Mouse (Mus musculus): ENCODE data around the gene Me1. TPM values are rescaled to one million over a fixed set of nuclear protein-coding genes. Genes with fewer than 3 reads are reported as not detected.

Me1 gene
- total RNA-seq, 2 experiments from 2014 or later: 40.0 to 41.5 TPM

DNA sequence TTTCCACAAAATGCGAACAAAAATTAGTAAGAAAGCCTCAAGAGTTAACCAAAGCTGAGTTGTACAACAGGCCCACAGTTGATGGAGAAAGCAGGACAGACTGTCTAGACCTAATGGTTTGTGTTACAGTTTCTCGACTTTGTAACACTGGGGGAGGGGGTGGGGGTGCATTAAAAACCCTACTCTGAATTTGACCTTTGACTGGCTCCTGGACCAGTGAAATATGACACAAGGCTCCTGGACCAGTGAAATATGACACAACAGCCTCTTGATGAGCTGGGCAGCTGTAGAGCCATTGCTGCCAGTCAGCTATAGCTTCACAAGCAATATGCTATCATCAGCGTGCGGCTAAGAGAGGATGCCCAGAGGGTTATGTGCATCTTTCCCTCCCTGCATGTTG lies 37.4 kb downstream of the Me1 start:
- DNase-seq: no peak

DNA sequence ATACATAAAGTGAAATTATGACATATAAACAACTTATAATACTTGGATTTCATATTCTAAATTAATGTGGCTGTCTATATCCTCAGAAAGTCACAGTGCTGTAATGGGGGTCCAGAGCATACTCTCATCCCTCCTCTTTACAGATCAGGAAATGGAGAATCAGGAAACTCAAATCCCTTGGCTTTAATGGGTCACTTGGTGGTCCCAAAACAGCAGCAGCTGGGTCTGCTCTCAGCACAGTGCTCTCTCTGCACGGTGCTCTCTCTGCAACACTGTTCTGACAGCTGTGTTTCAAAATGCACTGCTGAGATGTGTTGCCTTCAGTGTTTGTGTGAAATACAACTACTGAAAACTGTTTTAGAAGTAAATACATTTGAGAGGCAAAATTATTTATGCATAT lies 43.6 kb downstream of the Me1 start:
- DNase-seq: no peak

DNA sequence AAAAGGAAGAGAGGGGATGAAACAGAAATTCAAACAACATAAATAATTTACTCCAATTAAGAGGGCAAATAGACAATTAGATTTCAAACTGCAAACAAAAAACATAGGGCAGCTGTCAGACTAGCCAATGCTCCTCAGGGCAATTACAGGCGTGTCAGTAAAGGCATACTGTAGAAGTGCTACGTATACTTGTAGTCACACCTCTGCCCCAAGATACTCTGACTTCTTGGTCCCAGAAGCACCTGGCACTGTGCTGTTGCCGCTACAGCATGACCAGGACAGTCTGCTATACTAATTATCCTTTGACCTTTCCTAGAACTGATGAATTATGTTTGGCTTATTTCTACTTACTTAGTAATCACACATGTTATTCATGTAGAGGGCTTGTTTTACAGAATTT lies 44.5 kb downstream of the Me1 start:
- DNase-seq: no peak

DNA sequence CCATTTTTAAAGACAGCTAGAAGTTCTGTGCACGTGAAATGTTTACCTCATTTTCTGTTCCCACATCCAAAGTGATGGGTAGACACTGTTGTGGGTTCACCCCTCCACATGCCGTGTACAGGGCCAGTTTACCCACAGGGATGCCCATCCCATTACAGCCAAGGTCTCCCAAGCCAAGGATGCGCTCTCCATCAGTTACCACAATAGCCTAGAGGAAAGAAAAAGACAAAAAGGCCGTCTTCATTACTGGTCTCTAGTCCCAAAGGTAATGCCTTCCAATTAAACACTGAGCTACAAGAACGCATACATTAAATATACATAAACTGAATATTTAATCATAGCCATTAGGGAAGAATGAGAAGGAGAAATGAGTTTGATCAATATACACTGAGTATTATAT lies 44.9 kb downstream of the Me1 start:
- DNase-seq: no peak

DNA sequence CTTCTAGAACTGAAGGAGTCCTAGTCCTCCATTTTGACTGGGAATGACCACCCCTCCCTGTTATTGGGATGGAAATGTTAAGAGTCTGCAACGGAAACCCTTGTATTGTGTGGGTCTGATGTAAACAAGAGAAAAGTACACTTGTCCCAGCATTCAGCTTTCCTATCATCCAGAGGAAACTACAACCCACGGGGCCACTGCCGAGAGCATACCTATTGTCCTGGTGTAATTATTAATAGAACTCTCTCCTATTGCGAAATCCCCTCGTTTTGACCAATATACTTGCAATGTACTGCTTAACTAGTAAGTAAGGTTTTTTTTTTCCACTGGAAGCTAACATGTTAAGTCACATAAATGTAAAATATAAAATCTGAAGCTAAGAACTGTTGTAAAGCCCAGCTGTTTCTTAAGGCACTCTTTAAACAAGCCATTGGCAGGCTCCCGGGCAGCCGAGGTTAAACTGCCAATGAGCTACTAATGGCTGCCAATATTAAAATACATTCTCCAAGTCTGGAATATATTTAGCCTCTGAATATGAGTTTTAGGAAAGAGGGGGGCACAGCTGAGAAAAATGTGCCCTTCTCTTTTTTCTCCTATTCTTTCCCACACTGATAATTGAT lies 47.7 kb downstream of the Me1 start:
- DNase-seq: no peak

DNA sequence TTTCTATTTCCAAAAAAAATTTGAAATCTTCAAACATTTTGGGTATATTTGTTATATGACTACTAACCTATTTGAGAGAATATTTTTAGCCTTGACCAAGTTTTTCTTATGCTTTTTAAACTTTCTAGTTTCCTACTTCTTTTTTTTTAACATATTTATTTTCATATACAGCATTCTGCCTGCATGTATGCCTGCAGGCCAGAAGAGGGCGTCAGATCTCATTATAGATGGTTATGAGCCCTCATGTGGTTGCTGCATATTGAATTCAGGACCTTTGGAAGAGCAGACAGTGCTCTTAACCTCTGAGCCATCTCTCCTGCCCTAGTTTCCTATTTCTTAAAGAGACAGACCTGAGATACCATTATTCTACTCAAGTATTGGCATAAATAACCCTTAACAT lies 48.9 kb downstream of the Me1 start:
- DNase-seq: no peak

DNA sequence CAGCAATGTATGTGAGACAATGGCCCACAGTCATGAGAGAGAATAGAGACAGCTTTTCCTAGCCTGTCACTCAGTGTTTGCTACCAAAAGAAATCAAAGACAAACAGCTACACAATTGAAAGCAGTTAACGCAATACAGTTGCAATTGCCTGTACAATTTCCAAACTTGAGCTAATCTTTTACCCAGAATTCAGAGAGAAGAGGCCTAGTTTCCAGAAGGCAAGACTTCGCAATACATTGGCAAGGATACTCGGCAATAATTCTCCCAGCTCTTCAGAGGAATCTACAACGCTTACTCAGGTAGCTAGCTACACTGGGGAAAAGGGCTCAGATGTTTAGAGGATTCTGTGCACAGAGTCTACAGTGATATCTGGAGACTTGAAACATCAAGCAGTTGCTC lies 52.3 kb downstream of the Me1 start:
- no peak for DNase-seq

DNA sequence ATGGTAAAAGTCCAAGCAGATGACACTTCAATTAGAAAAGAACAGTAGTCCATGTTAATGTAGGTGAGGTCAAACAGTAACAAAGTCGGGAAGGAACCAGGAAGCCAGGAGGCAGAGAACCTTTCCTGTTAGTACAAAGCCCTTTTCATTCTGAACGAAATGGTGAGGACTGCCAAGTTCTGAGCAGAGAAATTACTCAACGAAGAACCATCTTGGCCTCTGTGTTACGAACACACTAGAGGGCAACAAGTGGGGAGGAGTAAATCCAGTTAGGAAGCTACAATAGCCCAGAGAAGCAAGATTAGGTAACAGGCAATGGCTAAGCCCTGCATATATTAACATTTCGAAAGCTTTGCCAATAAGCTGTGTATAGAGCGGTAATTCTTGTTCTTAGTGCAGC lies 57.0 kb downstream of the Me1 start:
- no peak for DNase-seq

DNA sequence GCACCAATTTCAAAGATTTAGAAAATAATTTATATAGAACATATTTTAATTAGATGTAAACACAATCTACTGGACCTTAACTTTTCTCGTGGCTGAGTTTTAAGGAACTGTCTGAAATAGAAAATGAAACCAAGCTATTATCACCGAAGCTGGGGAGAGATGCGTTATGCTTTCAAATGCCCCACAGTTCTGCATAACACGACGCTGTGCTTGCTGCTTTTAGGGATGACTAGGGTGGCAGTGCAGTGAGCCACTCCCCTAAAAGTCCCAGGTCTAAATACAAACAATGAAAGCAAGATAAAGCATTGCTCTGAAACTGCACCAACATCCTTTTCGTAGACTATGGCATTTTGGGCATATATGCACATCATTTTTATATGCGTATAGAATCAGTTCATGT lies 64.6 kb downstream of the Me1 start:
- DNase-seq: no peak

DNA sequence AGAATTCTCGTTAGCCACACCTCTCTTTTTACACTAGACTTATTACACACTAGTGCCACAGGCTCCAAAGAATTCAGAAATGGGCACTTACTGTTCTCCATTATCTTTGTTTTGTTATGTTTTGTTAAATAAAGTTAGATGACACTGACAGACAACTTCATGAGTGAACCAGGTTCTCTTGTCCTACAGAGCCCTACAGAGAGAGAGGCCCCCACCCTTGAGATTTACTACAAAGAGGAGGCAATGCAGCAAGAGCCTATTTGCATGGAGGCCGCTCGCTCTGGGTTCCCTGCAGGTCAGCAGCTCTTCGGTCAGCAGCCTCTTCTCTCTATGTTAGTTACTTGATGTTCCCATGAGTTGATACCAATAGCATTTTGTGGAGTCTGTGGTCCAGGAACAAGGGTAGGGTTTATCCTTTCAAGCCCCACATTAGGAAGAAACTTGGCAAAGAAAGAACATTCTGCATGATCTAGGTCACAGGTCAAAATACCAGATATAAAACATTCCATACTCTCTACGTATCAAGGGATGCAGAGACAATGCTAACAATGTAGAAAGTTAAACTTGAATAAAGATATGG lies 65.3 kb downstream of the Me1 start:
- DNase-seq: no peak

DNA sequence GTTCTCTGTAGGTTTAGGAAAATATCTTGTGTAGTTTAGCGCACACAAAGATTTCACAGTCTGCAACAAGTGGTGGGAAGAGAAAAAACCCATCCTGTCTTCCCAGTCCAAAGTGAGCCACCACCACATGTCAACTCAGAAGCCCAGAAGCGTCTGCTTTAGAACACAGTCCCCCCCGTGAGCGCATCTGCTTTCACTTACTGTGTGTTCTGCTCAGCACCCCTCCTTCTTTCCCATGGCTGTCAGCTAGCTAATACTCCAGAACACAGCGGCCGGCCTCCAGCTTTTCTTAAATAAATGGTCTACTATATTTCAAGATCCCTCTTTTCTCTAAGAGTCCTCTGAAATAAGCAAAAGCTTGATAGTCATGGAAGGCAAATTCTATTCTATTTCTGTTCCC lies 66.4 kb downstream of the Me1 start:
- DNase-seq: no peak

DNA sequence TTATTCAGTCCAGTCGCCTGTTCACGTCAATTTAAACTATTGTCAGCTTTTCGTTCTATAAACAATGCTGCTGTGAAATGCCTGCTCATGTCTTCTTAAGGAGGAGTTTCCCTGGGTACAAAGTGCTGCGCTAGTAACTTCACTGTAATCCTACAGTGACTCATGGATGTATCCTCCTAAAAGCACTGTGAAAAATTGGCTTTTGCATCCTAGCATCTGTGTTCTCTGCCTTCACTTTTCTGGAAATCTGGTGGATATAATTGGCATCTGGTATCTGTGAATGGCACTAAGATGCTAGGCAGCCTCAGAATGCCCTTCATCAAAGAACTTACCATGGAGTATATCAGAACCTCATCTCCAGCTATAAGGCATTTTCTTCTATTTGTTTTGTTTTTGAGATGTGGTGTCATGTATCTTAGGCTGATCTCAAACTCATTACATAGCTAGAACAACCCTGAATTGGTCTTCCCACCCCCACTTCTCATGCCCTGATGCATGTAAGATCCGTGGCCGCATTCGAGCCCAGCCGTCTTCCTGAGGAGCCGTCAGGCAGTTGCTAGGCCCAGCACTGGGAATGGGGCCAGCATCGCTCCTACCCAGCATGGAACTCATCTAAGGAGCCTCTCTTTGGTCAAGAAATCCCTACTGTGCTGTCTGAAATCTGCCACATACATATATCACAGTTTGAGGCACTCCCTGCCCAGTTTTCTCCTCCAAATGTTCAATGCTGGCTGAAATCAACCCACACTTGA lies 67.8 kb downstream of the Me1 start:
- no peak for DNase-seq

DNA sequence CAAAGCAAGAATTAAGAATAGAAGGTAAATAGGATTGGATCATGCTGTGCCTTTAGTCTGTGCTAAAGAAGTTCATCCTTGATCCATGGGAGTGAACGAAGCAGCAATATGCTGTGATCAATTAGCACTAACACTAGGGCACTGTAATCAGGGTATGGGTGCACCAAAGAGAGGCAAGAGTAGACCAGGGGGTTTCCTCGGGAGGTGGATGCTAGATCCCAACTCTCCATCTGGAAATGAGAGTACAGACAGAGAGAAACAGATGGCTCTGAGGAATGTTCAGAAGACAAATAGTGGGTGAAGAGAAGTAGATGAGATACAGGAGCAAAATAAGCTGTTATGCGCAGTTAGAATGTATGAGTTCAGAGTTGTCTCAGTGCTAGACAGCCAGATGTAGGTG lies 68.8 kb downstream of the Me1 start:
- DNase-seq: no peak

DNA sequence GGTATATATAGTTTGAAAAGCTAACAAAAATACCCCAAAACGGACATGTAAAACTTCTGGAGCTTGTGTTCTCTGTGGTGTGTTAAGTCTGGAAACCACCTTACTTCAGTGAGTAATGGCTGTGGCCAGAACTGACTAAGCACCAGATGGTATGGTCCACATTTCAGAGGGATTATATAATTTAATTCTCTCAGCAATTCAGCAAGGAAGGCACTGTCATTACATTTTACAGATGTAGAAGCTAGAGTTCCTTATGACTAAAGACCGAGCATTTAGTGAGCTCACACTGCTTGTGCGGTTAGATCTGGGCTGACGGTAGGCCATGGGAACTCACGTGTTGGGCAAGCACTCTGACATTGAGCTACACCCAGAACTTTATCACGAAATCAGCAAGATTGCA lies 71.0 kb downstream of the Me1 start:
- DNase-seq: no peak

DNA sequence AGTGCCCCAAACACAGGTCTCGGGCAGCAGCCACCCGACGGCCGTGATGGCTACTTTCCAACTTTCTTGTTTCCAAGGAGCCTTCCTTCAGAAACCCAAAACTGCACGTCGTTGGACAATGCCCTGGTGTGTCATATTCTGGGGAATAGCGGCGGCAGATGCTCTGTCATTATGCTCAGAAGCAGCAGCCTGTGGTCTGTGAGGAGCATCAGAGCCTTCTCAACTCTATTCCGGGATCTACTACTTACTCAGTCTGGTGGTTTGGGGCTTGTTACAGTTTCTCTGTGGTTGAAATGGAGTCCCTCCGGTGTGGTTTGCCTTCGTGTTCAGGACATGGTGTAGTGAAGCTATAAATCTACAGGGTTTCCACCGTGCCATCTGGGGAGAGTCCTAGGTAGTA lies 71.7 kb downstream of the Me1 start:
- no peak for DNase-seq

DNA sequence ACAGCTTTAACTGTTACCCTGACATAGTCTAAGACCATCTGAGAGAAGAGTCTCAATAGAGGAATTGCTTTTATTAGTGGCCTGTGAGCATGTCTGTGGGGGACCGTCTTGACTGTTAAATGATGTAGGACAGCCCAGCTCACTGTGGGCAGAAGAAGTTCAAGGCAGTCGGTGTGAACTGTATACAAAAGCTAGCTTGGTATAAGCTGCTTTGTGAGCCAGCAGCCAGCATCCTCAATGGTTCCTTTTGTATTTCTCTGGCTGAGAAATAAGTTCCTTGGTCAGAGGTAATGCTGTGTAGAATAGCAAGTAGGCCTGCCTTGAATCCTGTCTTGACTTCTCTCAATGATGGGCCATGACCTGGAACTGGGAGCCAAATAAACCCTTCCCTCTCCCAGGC lies 73.7 kb downstream of the Me1 start:
- no peak for DNase-seq

DNA sequence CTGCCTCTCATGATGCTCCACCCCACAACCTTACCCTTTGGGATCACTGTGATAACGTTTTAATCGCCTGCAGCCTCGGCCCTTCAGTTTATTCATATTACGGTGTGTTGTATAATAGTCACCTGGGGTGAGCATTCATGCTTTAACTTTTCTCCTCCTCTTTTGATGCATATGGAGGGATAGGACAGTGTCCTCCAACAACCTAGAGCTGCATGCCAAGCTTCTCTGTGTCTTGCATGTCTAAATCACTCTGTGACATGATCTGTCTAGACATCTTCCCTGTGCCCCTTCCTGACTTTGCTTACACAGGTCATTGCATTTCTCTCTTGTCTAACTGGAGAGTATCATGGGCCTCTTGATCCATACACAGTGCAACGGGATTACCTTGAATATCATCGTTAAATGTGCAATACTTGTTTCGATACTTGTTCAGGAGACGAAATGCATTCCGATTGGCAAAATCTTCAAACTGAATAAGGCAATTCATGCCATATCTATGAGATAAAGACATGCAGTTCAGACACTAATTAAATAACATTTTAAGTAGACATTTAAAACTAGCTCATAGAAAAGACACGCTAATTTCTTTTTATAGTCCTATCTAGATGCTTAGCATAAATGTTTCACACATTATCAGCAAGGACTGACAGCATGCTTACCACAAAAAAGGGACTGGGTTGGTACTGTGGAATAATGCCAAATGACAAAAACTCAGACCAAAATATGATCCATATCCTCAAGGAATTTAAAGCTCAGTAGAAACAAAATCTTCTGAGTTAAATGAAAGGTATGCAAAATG lies 76.2 kb downstream of the Me1 start:
- no peak for DNase-seq

DNA sequence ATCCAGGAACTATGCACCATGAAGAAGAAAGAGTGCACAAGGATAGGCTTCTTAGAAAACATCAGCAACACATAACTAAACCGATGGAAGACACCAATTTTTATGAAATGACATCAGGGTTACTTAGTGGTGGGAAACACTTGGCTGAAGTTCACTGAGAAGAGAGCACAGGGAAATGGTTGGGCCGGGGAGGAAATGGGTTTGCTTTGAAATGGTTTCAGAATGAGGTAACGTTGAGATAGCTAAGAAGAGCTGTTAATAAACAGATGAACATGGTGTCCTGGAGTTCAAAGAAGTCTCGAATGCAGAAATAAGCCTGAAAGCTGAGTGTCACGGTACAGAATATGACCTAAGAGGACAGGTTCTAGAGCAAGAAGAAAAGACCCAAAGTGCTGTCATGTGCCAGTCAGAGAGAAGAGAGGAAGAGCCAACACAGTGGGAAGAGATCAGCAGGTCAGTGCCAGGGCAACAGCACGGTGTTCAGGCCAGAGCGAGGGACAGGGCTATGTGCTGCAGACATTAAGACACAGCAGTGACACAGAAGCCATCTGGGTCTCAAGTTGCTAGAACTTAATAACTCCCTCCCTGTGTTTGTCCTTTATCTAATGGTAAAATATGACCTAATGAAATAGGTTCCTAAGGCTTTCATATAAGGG lies 77.8 kb downstream of the Me1 start:
- DNase-seq: no peak

DNA sequence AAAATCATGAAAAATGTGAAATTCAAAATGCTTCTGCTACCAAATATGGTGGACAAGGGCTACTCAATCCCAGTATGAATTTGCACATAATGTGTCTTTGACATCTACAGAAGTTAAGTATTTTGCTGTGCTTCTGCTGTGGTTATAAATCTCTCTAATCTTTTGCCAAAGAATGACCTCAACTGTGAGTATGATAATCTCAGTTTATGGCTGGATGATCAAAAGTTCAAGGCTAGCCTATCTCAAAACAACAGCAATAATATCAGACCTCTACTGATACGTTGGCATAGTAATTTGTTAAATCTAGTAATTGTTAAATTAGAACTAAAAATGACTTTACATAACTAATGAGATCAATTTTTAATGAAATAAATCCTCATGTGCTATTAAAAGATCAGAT lies 80.0 kb downstream of the Me1 start:
- no peak for DNase-seq

DNA sequence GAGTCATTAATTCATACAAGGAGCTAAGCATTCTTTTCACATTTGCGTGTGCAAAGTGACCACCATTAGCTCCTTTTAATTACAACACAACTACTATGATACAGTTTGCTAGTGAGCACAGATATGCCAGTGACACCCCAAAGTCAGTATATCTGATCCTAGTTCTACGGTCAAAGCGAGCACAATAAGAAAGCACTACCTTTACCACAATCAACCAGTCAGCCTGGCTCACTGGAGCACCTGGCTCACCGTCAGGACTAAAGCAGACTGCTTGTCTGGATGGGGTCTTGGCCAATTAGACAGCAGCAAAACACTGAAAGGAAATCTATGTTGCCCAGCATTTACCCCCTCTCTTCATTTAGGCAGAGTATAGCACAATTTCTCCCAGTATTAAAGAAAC lies 83.7 kb downstream of the Me1 start:
- no peak for DNase-seq

DNA sequence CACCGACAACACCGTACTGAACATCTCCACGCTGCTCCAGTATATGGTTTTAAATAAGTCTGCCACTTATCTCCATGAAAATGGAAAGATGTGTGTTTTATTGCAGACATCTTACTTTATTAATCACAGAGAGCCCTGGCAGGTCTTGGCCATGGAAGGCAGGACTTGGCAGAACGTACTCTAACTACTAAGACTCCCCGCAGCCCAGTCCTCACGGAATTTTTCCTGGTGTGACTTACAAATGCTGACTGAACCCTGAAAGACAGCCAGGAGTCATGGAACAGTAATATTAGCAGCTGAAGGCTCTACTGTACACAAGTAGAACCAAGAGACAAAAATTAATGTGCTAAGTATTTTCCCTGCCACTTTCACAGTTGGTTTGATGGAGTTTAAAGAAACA lies 90.0 kb downstream of the Me1 start:
- no peak for DNase-seq

DNA sequence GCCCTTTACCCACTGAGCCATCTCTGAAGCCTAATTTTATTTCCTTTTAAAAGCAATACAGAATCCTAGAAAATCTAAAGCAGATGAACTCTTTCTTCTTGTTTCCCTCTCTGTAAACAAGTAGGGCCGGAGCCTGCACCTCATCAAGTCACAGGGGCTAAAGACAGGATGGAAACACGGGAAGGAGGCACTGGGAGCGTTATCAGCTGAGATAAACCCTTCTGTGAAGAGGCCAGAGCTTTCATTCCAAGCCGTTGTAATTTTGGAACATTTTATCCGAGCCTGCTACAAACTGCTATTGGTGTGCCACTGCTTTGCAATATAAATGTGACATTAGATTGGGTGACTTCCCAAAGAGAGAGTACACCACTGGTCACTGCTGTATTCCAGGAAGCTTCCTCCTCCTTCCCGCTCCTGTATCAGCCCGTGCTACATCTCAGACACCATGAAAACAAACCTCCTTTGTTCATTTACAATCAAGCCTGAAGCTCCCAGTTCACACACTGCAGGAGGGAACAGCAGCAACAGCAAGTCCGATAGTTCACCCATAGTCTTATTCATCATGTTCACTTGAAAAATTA lies 95.9 kb downstream of the Me1 start:
- DNase-seq: no peak

Data from gastrocnemius, postnatal 10 days (tissue).